Mouse (Mus musculus) kidney, adult 2 months (tissue): ENCODE data around the gene Sgip1.

Experiments
- CTCF ChIP-seq: fragments of 200-500 bp; conservative IDR thresholded peaks from 2 replicates; pipeline ENCODE4 v1.5.1; 2011; ENCODE audit warnings: low read depth, mild to moderate bottlenecking, control low read depth, low read length, moderate library complexity, mixed read lengths; ENCODE audit not compliant: insufficient read depth, insufficient read length
- POLR2A ChIP-seq: fragments of 200-500 bp; IDR thresholded peaks from one replicate; pipeline ENCODE4 v1.6.1; 2011; ENCODE audit warnings: low read depth, low read length, control low read depth

GRCm38 (mm10) chr4:102851161-102851560 is 110.1 kb downstream of the Sgip1 start:
- TF ChIP-seq CTCF, result no peak
- TF ChIP-seq POLR2A, result no peak
